Mouse (Mus musculus): Measurements from ENCODE around the gene Kcnk4.

The Kcnk4 gene

GRCm38 (mm10) chr19:6877965-6878364, 56.4 kb downstream of the Kcnk4 start:
- no peak for DNase-seq (ENCODE audit: low spot score)

GRCm38 (mm10) chr19:6876799-6877198, 57.5 kb downstream of the Kcnk4 start:
- peak; percentile 90 for DNase-seq (ENCODE audit: low spot score)

GRCm38 (mm10) chr19:6875834-6876233, 58.5 kb downstream of the Kcnk4 start:
- DNase-seq (ENCODE audit: low spot score): no peak

- DNase-seq (ENCODE audit: low spot score): peak; percentile 25
Measured at GRCm38 (mm10) chr19:6874257-6874656, 60.1 kb downstream of the Kcnk4 start.

Measured in adipocyte (in vitro differentiated cells).